Mouse (Mus musculus): ENCODE measurements around the gene Mtmr4. TPM values are rescaled to one million over a fixed set of nuclear protein-coding genes. Genes with fewer than 3 reads are reported as not detected.

Mtmr4 gene
- polyA plus RNA-seq, 1 experiment = 23.8 TPM

DNA sequence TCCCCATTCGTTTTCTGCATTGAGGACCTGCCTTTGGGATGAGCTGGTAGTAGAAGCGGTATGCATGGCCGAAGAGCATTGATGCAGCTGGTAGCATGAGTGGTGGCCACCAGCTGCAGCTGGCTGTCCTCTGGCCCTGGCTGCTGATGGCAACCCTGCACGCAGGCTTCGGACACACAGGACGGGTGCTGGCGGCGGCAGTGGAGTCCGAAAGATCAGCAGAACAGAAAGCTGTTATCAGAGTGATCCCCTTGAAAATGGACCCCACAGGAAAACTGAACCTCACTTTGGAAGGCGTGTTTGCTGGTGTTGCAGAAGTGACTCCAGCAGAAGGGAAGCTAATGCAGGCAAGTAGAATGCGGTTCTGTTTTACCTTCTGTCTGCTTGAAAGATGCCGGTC lies 72.6 kb downstream of the Mtmr4 start:
- no peak for TF ChIP-seq CTCF (IDR thresholded peaks at IDR 0.05; ENCODE audit: extremely low read depth, insufficient read depth, insufficient read length, insufficient replicate concordance)
- no peak for TF ChIP-seq POLR2A (IDR thresholded peaks at IDR 0.05; ENCODE audit: low read depth, low read length)
- Histone ChIP-seq H3K36me3 (ENCODE audit: control insufficient read depth, insufficient read depth, low read length) (no peaks in the 10 kb centered on the region), H3K4me3 (ENCODE audit: extremely low read depth, insufficient read depth, insufficient read length) (no peak overlapping the region; the same call in 1 of the 2 replicates), H3K27me3 (ENCODE audit: control insufficient read depth, insufficient read depth, low read length) (peaks cover 1% of the 10 kb centered on the region; the same call in 1 of the 2 replicates), H3K4me1 (ENCODE audit: control insufficient read depth, insufficient read depth, insufficient read length) (no peaks in the 10 kb centered on the region), H3K27ac (ENCODE audit: insufficient read depth, low read length) (no peak overlapping the region)
- no peak for DNase-seq (ENCODE audit: low read depth in 1 of 2, low spot score in 2 of 2)
- 90% methylated on average over 12 of the region's 12 CpGs for WGBS

DNA sequence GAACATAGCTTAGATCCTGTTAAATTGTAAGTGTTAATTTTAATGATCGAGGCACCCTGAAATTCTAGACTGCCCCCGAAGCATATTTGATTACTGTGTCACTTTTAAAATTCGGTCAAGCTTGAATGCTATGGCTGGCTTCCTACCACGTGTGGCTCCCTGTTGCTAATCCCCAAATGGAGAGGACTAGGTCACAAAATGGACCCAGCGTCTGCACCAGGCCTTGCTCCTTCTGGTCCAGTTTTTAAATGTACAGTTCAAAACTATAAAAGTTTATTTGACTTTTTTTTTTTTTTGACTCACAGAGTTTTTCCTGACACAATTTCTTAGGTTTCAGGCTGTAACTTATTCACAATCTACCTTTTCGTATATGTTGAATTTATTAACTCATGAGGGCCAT lies 73.3 kb downstream of the Mtmr4 start:
- no peak overlapping the region for H3K27ac ChIP-seq (ENCODE audit: insufficient read depth, low read length)
- H3K36me3 ChIP-seq (ENCODE audit: control insufficient read depth, insufficient read depth, low read length) = no peaks in the 10 kb centered on the region
- H3K4me3 ChIP-seq (ENCODE audit: extremely low read depth, insufficient read depth, insufficient read length) = no peak overlapping the region
- no peak for DNase-seq (ENCODE audit: low read depth in 1 of 2, low spot score in 2 of 2)
- WGBS = 87% methylated on average over 6 of the region's 6 CpGs
- H3K27me3 ChIP-seq (ENCODE audit: control insufficient read depth, insufficient read depth, low read length) = peaks cover 1% of the 10 kb centered on the region; the same call in 1 of the 2 replicates
- no peak for TF ChIP-seq POLR2A (IDR thresholded peaks at IDR 0.05; ENCODE audit: low read depth, low read length)
- no peak for TF ChIP-seq CTCF (IDR thresholded peaks at IDR 0.05; ENCODE audit: extremely low read depth, insufficient read depth, insufficient read length, insufficient replicate concordance)
- H3K4me1 ChIP-seq (ENCODE audit: control insufficient read depth, insufficient read depth, insufficient read length) = no peaks in the 10 kb centered on the region

DNA sequence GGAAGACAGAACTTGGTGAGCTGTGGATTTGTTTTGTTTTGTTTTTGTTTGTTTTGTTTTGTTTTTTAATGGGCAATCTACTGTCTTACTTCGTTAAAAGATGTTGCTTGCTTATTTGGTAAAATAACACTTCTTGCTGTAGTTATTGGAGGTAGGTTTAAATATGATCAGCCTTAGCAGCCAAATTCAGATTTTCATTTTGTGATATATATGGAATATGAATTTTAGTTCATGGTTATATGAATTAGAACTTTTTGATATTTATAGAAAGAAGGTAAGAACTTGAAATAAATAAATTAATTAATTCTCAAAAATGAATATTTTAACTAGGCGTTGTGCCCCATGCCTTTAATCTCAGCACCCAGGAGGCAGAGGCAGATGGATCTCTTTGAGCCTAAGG lies 73.7 kb downstream of the Mtmr4 start:
- TF ChIP-seq POLR2A (IDR thresholded peaks at IDR 0.05; ENCODE audit: low read depth, low read length) (no peak), CTCF (IDR thresholded peaks at IDR 0.05; ENCODE audit: extremely low read depth, insufficient read depth, insufficient read length, insufficient replicate concordance) (no peak)
- 83% methylated on average over 2 of the region's 2 CpGs for WGBS
- no peak for DNase-seq (ENCODE audit: low read depth in 1 of 2, low spot score in 2 of 2)
- Histone ChIP-seq H3K27ac (ENCODE audit: insufficient read depth, low read length) (no peak overlapping the region), H3K27me3 (ENCODE audit: control insufficient read depth, insufficient read depth, low read length) (peaks cover 1% of the 10 kb centered on the region; the same call in 1 of the 2 replicates), H3K36me3 (ENCODE audit: control insufficient read depth, insufficient read depth, low read length) (no peaks in the 10 kb centered on the region), H3K4me3 (ENCODE audit: extremely low read depth, insufficient read depth, insufficient read length) (no peak overlapping the region), H3K4me1 (ENCODE audit: control insufficient read depth, insufficient read depth, insufficient read length) (no peaks in the 10 kb centered on the region)

Other genes starting within 250 kb of the Mtmr4 start
- gene Ppm1e, start 233.1 kb upstream of the Mtmr4 start, polyA plus RNA-seq (2012; rRNA removed) = 0.86 and 1.4 TPM in 2 replicates
- 0.56 and 0.67 TPM in 2 replicates for gene Rad51c, start 187.2 kb upstream of the Mtmr4 start, polyA plus RNA-seq (2012; rRNA removed)
- 0.16 TPM in 2 replicates for gene Tex14, start 187.1 kb upstream of the Mtmr4 start, polyA plus RNA-seq (2012; rRNA removed)
- not detected in 2 replicates for gene Gm11492, start 25.5 kb upstream of the Mtmr4 start, polyA plus RNA-seq (2012; rRNA removed)
- 25.1 and 25.7 TPM in 2 replicates for gene Sept4, start 23.3 kb upstream of the Mtmr4 start, polyA plus RNA-seq (2012; rRNA removed)
- 0.01 TPM in 1 of 2 replicates, not detected in the other for gene Hsf5, start 25.0 kb downstream of the Mtmr4 start, polyA plus RNA-seq (2012; rRNA removed)
- gene Rnf43, start 70.6 kb downstream of the Mtmr4 start, polyA plus RNA-seq (2012; rRNA removed) = 3.5 and 4.9 TPM in 2 replicates
- gene Supt4a, start 145.4 kb downstream of the Mtmr4 start, polyA plus RNA-seq (2012; rRNA removed) = 59.1 and 62.2 TPM in 2 replicates
- gene Tspoap1, start 168.4 kb downstream of the Mtmr4 start, polyA plus RNA-seq (2012; rRNA removed) = 6.1 and 6.2 TPM in 2 replicates
- gene Mpo, start 201.4 kb downstream of the Mtmr4 start, polyA plus RNA-seq (2012; rRNA removed) = 21.9 and 28.7 TPM in 2 replicates
- gene Lpo, start 236.1 kb downstream of the Mtmr4 start, polyA plus RNA-seq (2012; rRNA removed) = 0.02 and 0.09 TPM in 2 replicates